Mouse (Mus musculus) myocyte (in vitro differentiated cells): ENCODE measurements at regions not wholly inside any gene's neighbourhood (a gene's known extent, or its start where the extent isn't known, plus 50 kb on each side); places are given as distances from the start of the nearest gene placed in this dataset.
A peak's percentile ranks its signal among the peaks of the same experiment; 100 is the strongest.

Experiments
- H3K27me3 ChIP-seq: one replicate; pipeline ENCODE4 v1.6.1; 2011; ENCODE audit not compliant: control insufficient read depth, insufficient read depth, insufficient read length
- H3K36me3 ChIP-seq: one replicate; pipeline ENCODE4 v1.6.1; 2011; ENCODE audit not compliant: control insufficient read depth, insufficient read depth
- H3K4me2 ChIP-seq: one replicate; pipeline ENCODE4 v1.6.1; 2011; ENCODE audit warnings: low read depth, control low read depth
- H3K4me3 ChIP-seq: one replicate; pipeline ENCODE4 v1.5.1; 2011; ENCODE audit warnings: mild to moderate bottlenecking, control low read depth, moderate library complexity
- H3K79me2 ChIP-seq: one replicate; pipeline ENCODE4 v1.6.1; 2011; ENCODE audit not compliant: control insufficient read depth, insufficient read depth
- H3ac ChIP-seq: one replicate; pipeline ENCODE4 v1.6.1; 2011; ENCODE audit not compliant: control insufficient read depth, insufficient read length
- CEBPB ChIP-seq: IDR thresholded peaks from 2 replicates; pipeline ENCODE4 v1.6.1; 2011; ENCODE audit warnings: mild to moderate bottlenecking, moderate library complexity; ENCODE audit not compliant: poor library complexity, insufficient read depth, severe bottlenecking
- E2F4 ChIP-seq: IDR thresholded peaks from one replicate; pipeline ENCODE4 v1.6.1; 2011; ENCODE audit warnings: mild to moderate bottlenecking, control low read depth, moderate library complexity; ENCODE audit not compliant: insufficient read depth
- MAX ChIP-seq: IDR thresholded peaks from one replicate; pipeline ENCODE4 v1.6.1; 2011; ENCODE audit warnings: low read depth, mild to moderate bottlenecking, control low read depth
- MYOD1 ChIP-seq, 3 experiments: IDR thresholded peaks; one replicate each; pipeline ENCODE4 v1.6.1; 2011; ENCODE audit warnings: control low read depth in 2 of 3, low read depth in 2 of 3, mild to moderate bottlenecking in 2 of 3, moderate library complexity in 1 of 3; ENCODE audit not compliant: insufficient read length in 2 of 3, control insufficient read depth in 1 of 3
- MYOG ChIP-seq, 3 experiments: IDR thresholded peaks; one replicate each; pipeline ENCODE4 v1.6.1; 2011; ENCODE audit warnings: control low read depth in 2 of 3, low read depth in 2 of 3, mild to moderate bottlenecking in 2 of 3; ENCODE audit not compliant: insufficient read length in 2 of 3, control insufficient read depth in 1 of 3, insufficient read depth in 1 of 3
- POLR2A ChIP-seq: IDR thresholded peaks from one replicate; pipeline ENCODE4 v1.6.1; 2011; ENCODE audit warnings: low read depth, mild to moderate bottlenecking, control low read depth, moderate library complexity; ENCODE audit not compliant: insufficient read length
- POLR2AphosphoS2 ChIP-seq: IDR thresholded peaks from one replicate; pipeline ENCODE4 v1.6.1; 2011; ENCODE audit warnings: low read depth, control low read depth; ENCODE audit not compliant: insufficient read length
- REST ChIP-seq: IDR thresholded peaks from one replicate; pipeline ENCODE4 v1.6.1; 2011; ENCODE audit warnings: mild to moderate bottlenecking, control low read depth, moderate library complexity; ENCODE audit not compliant: insufficient read depth, insufficient read length
- SRF ChIP-seq: IDR thresholded peaks from one replicate; pipeline ENCODE4 v1.6.1; 2011; ENCODE audit warnings: low read depth; ENCODE audit not compliant: control insufficient read depth, insufficient read length
- TCF12 ChIP-seq: IDR thresholded peaks from one replicate; pipeline ENCODE4 v1.6.1; 2011; ENCODE audit warnings: mild to moderate bottlenecking, control low read depth; ENCODE audit not compliant: poor library complexity, insufficient read depth, severe bottlenecking
- TCF3 ChIP-seq: IDR thresholded peaks from one replicate; pipeline ENCODE4 v1.6.1; 2011; ENCODE audit warnings: low read depth, control low read depth; ENCODE audit not compliant: insufficient read length
- USF1 ChIP-seq: IDR thresholded peaks from one replicate; pipeline ENCODE4 v1.6.1; 2011; ENCODE audit warnings: low read depth, mild to moderate bottlenecking, control low read depth, moderate library complexity

DNA sequence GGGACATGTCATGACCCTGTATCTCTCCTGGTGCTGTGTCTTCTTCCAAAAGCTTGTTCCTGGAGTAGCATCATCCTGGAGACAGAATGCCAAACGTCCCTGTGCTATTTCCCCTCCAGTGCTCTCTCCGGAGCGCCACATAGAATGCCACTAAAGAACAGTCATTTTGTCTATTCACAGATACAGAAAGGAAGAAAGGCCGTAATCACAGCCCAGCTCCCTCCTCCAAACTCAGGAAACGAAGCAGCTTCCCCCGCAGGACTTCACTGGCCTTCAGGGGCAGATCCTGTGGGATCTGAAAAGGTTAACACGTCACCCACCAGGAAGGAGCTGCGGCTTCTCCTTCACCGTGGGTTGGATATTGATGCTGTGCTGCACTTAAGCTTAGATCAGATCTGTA, 140.7 kb downstream of the Usp46 start:
- Histone ChIP-seq H3K4me3 (no peak overlapping the region), H3K79me2 (no peaks in the 10 kb centered on the region), H3K27me3 (no peaks in the 10 kb centered on the region), H3K36me3 (no peaks in the 10 kb centered on the region), H3ac (no peak overlapping the region), H3K4me2 (no peak overlapping the region)
- TF ChIP-seq USF1 (no peak), SRF (no peak), POLR2AphosphoS2 (no peak)

DNA sequence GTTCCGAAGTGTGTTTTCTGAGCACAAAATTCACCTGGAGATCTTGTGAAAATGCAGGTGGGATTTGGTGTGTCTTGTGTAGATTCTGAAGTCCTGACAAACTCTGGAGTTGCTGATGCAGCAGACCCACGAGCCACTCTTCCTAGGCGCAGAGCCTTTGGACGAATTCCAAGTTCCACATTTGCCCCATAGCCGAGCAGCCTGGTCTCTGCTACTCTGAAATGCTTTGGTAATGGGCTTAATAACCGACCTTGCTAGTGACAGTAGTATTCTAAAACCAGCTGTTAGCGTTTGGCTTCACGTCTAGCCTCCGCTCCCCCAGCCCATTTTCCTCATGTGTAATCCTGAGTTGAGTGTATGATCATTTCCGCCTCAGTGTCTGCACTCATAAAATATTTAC, 139.5 kb downstream of the Usp46 start:
- Histone ChIP-seq H3K27me3 (no peaks in the 10 kb centered on the region), H3K4me2 (no peak overlapping the region), H3K79me2 (no peaks in the 10 kb centered on the region), H3K36me3 (no peaks in the 10 kb centered on the region), H3K4me3 (no peak overlapping the region), H3ac (no peak overlapping the region)
- TF ChIP-seq E2F4 (no peak), POLR2A (no peak), REST (no peak), MYOD1 (IDR thresholded peaks at IDR 0.05; ENCODE audit: control insufficient read depth in 1 of 3, insufficient read length in 2 of 3, low read depth in 2 of 3) (no peak), MAX (no peak), TCF3 (no peak), MYOG (IDR thresholded peaks at IDR 0.05; ENCODE audit: control insufficient read depth in 1 of 3, insufficient read depth in 1 of 3, insufficient read length in 2 of 3, low read depth in 2 of 3) (no peak), POLR2AphosphoS2 (no peak), CEBPB (no peak), SRF (no peak), USF1 (no peak), TCF12 (no peak)

DNA sequence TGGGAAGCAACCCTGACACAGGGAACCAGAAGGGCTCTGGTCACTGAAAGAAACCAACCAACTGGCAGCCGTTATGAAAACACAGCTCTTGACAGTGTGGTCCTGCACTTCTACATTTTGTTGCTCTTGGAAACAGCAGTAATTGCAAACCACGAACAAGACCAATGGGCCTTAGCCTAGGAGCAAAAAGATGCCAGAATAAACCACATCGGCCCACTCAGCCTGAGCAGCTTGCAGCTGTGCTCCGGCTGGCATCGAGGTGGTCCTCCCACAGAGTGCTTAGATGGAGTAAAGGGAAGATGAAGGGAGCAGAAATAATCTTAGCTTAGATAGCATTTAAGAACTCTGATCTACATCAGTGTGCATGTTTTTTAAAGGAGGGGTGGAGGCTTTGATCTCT, 138.0 kb downstream of the Usp46 start:
- Histone ChIP-seq H3K36me3 (no peaks in the 10 kb centered on the region), H3K79me2 (no peaks in the 10 kb centered on the region), H3K4me2 (no peak overlapping the region), H3ac (no peak overlapping the region), H3K27me3 (no peaks in the 10 kb centered on the region), H3K4me3 (no peak overlapping the region)
- peak in 2 of 3 experiments; percentile 64 to 65 for TF ChIP-seq MYOD1 (IDR thresholded peaks at IDR 0.05; ENCODE audit: control insufficient read depth in 1 of 3, insufficient read length in 2 of 3, low read depth in 2 of 3)
- TF ChIP-seq MAX, result no peak
- no peak for TF ChIP-seq CEBPB

GRCm38 (mm10) chr5:73937799-73938198, 130.4 kb downstream of the Usp46 start:
- TF ChIP-seq POLR2A (no peak), E2F4 (no peak), MYOG (IDR thresholded peaks at IDR 0.05; ENCODE audit: control insufficient read depth in 1 of 3, insufficient read depth in 1 of 3, insufficient read length in 2 of 3, low read depth in 2 of 3) (no peak), USF1 (no peak), POLR2AphosphoS2 (no peak), CEBPB (no peak), TCF3 (no peak), REST (no peak), MAX (no peak), MYOD1 (IDR thresholded peaks at IDR 0.05; ENCODE audit: control insufficient read depth in 1 of 3, insufficient read length in 2 of 3, low read depth in 2 of 3) (no peak), TCF12 (no peak), SRF (no peak)
- Histone ChIP-seq H3K36me3 (no peaks in the 10 kb centered on the region), H3K4me3 (no peak overlapping the region), H3K4me2 (no peak overlapping the region), H3K79me2 (no peaks in the 10 kb centered on the region), H3ac (no peak overlapping the region), H3K27me3 (no peaks in the 10 kb centered on the region)

- Histone ChIP-seq H3K79me2 (no peaks in the 10 kb centered on the region), H3K4me2 (no peak overlapping the region), H3ac (no peak overlapping the region), H3K36me3 (no peaks in the 10 kb centered on the region), H3K27me3 (no peaks in the 10 kb centered on the region), H3K4me3 (no peak overlapping the region)
- TF ChIP-seq E2F4, result no peak
- no peak for TF ChIP-seq MYOG (IDR thresholded peaks at IDR 0.05; ENCODE audit: control insufficient read depth in 1 of 3, insufficient read depth in 1 of 3, insufficient read length in 2 of 3, low read depth in 2 of 3)
- no peak for TF ChIP-seq SRF
- no peak for TF ChIP-seq MAX
- TF ChIP-seq USF1, result no peak
- TF ChIP-seq POLR2AphosphoS2, result no peak
- no peak for TF ChIP-seq POLR2A
- no peak for TF ChIP-seq CEBPB
- no peak for TF ChIP-seq TCF3
- no peak for TF ChIP-seq REST
Observed at GRCm38 (mm10) chr5:73938450-73938849, 129.8 kb downstream of the Usp46 start.
